Mouse (Mus musculus) left cerebral cortex, postnatal 4 days (tissue): ENCODE measurements around the gene Colgalt2. TPM values are rescaled to one million over a fixed set of nuclear protein-coding genes. Genes with fewer than 3 reads are reported as not detected.

Experiments used
- DNase-seq: peaks from one replicate; pipeline ENCODE4 v3.0.0-alpha.2; 2022
- intact Hi-C: fragments of 180-260 bp; cut with DNase I; formaldehyde crosslinking; loops from one replicate; pipeline ENCODE4 v1.15.1; 2025
- total RNA-seq, 2 experiments: library from RNA; stranded (reverse); gene quantifications; 2 replicates each; pipeline ENCODE4 v1.2.3; 2021

The Colgalt2 gene
- total RNA-seq, 2 experiments from 2014 or later, result 6.7 to 8.1 TPM

DNA sequence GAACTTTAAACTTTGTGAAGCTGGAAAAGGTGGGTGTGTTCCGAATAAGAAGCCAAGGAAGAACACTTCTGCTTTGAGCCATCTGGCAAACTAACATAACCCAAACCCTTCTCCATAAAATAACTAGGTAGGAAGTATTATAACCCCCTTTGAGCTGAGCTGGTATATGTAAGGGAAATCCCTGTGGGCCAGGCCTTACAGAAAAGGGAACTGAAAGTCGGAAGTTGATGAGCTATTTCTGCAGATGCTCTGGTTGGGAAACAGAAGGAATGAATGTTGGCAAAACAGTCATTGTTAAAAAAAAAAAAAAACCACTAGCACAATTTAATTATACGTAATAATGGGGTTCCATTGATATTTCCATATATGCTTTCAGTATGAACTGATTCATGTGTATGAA, 129.1 kb downstream of the Colgalt2 start:
- intact Hi-C loops, result loop anchor here (10.0 kb wide), 1 partner anchor 316 kb away; no protein-coding TSS in a partner anchor
- no peak for DNase-seq

DNA sequence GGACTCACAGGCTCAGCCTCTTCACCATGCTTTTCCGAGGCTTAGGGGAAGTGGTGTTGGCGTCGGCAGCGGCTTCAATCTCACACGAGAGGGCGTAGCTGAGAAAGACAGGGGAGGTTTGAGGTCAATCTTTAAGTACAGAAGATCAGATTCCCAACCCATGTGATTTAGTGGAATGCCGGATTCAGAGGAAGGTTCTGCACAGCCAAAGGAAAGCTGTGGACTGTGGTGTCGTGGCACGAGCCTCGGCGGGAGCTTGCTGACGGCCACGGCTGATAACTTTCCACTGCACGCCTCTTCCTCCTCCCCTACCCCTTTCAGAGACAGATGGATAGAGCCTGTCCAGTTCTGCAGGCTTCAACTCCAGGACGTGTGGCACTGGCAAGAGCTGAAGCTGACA, 131.9 kb downstream of the Colgalt2 start:
- DNase-seq, result no peak
- intact Hi-C loops, result loop anchor here (10.0 kb wide), 1 partner anchor 93 kb away; no protein-coding TSS in a partner anchor

DNA sequence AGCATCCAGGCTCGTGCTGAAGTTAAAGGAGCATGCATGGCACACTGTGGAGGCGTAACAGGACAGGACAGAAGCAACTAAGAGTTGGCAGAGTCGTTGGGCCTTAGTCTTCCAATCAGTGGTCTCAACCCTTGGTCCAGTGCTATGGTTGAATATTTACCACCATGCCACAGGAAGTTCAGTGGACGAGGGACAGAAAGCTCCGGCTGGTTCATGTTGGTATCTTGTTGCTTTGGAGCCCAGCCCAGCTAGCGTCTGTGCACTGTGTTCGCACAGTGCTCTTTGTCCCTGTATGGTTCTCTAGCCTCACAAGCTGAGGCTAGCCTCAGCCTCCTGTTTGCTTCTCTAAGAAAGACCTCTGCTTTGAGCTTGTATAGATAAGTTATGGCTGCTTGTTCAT, 134.9 kb downstream of the Colgalt2 start:
- DNase-seq, result no peak
- intact Hi-C loops, result loop anchor here (10.0 kb wide), 1 partner anchor 90 kb away; no protein-coding TSS in a partner anchor

DNA sequence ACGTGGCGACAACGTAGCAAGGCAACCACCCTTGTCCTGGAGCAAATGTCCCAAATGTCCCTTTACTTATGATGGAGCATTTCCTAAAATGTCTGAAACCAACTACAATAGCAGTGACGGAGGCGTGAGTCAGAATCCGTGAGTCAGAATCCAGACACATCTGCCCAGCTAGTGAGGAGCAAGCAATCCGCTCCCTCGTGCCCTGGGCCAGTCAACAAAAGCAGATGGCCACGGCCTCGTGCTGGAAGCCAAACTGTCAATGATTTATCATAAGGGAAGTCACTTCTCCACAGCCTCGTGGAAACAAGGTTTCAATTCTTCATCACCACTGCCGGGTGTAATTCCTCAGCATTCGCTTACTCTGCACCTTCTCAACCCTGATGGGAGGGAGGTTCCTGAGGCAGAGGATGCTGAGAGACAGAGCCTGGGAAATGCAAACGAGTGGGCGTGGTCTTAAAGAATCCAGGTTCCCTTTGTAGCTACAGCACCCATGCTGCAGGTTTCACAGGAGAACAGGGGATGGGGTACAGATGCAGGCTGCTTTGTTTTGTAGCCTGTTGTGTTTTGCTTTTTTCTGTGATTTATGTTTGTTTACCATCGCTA, 136.9 kb downstream of the Colgalt2 start:
- DNase-seq, result no peak
- intact Hi-C loops, result loop anchor here (10.0 kb wide), 1 partner anchor 88 kb away; no protein-coding TSS in a partner anchor

DNA sequence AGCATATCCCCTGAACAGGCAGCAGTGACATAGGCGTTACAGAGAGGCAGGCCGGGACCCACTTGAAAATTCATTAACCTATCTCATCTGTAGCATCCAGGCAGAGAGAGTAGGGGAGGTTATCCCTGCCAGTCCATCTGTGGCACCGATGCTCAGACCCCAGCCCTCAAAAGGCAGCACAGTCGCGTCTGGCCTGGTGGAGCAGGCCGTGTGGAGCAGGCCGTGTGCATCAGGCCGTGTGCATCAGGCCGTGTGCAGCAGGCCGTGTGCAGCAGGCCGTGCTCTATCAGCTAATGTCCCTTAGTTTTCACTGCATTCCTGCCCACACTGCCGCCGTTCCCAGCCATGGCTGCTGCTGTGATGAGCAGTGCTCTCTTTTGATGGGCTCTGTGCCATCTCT, 137.6 kb downstream of the Colgalt2 start:
- intact Hi-C loops, result loop anchor here (10.0 kb wide), 1 partner anchor 88 kb away; no protein-coding TSS in a partner anchor
- DNase-seq, result no peak

DNA sequence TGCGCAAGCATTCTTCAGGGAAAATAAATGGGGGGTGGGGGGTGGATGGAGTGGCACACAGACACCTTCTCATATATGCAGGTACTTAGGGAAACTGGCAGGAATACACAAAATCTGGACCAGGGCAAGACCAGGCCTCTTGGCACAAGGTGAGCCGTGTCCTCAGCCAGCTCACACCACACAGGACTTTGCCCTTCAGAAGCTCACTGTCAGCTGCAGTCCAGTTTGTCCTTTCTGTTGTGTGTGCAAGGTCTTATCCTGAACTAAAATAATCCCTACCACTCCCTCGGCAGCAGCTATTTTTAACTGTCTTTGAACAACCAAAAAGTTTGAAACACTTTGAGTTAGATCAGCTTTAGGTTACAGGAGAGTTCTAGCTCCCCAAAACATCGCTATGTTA, 139.2 kb downstream of the Colgalt2 start:
- DNase-seq, result no peak
- intact Hi-C loops, result loop anchor here (10.0 kb wide), 1 partner anchor 86 kb away; no protein-coding TSS in a partner anchor

DNA sequence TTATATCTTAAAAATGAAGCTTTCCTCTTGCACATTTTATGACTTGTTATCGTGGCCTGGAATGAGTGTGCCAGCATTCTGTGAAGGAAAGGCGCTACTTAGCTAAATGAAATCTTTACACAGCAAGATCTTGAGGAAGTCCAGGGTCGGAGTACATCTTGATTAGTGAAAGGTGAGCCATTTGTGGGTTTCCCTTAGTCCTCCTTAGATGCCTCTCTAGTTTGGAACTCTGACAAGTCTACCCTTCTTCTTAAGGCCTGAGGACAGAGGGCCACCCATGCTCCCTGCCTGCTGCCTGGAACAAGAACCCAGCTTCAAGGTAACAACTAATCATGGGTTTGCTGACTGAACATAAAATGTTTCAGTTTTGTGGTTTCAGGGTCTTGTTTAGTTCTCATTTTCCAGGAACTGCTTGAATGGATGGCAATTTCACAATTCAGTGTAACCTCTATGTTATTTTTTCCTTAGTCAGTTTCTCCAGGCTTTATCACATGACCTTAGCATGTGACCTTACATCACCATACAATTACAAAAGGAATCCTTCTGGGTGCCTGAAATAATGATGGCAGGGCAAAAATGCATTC, 140.8 kb downstream of the Colgalt2 start:
- intact Hi-C loops, result no loop called here

DNA sequence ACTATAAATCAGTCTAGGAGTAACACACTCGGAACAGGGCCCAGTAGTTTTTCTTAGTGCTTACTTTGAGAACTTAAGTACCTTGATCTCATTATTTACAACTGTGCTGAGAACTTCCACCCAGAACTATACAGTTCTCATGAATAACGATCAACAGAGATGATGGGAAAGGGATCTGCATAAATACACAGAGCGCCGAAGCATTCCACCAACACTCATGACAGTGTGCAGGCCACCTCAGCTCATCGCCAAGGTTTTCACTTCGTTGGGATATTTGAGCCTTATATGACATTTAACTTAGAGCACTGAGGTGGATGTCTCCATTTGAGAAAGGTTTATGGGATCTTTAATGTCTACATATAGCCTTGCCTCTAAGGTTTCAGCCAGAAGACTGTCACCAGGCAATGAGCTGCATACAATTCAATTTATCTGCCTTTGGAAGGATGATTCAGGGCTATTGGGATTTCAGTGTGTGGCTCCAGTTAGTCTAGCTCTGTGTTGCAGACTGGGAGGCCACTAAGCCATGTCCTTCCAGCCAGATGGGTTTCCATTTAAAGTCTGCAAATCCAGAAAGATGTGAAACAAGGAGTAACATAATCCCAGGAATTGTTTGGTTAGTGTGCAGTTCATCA, 143.2 kb downstream of the Colgalt2 start:
- no peak for DNase-seq
- intact Hi-C loops, result no loop called here

More for the DNA sequence above, 140.8 kb downstream of the Colgalt2 start:
- DNase-seq, result no peak

DNA sequence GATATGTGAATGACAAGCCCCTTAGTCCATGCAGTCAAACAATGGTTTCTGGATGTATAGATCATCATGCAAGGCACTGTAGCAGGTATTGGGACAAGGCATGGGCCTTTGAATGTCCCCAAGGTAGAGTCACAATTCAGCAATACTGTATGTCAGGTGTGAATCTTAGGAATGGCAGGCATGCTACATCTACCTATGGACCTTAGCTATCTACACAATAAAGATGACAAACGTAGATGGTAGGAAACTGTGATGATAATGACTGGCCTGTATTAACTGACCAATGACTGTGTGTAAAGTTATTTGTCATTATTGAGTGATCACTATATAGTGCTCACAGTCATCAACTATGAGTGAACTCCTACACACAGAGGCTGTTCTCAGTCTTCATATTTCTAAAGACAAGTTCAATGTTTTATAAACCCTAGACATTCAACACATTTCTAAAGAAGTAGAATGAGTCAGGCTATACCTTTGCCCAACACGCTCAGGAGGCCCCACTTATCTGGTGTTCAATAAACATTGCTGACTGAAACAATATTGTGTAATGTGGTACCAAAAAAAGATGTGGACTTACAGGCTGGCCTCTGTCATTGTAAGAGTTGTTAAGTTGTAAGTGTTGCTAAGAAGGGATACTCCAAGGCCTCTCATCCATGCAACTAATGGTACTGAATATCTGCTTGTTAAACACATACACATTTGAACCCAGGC, 144.0 kb downstream of the Colgalt2 start:
- DNase-seq, result no peak
- intact Hi-C loops, result no loop called here

DNA sequence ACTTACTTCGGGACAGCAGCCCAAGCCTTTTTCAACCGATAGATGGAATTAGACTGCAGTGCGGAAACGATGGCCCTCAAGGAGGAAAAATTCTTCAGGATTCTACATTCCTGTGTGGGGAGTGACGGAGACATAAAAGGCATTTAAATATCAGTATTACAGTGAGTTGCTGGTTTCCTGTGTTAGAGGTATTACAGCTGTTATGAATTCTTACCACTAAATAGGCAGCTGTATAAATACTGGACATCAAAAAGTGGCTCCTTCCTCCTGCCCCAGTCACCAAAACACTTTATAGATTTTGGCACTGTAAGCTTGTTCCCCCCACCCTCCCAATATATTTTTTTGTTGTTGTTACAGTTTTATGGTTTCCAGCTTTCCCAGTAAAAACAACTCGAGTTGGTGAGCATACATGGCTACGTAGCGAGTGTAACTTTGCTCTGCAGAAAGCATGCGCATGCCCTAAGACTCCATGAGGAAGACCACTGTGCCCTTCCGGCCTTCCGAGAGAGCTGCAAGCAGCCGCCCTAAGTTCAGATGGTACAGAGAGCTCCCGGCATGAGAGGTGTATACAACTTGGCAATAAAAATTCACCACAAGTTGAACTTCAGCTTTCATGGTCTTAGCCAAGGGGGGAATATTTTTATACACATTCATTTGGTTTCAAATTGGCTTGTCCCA, 149.6 kb downstream of the Colgalt2 start:
- no peak for DNase-seq
- intact Hi-C loops, result no loop called here

DNA sequence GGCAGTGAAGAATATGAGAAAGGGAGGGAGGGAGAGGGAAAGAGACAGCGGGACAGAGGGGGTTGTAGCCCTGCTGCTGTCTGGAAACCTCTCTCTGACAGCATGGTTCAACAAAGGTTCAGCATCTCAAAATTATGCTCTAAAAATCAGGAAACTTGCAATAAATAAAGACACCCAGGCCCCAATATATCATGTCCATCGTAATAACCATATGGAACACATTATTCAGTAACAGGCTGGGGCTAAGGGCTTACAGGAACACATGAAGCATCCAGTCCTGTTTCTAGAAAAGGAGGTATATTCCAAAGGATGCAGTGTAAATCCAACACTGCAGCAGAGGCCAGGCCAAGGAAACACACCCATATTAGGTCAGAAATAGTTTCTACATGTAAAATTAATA, 150.9 kb downstream of the Colgalt2 start:
- no peak for DNase-seq
- intact Hi-C loops, result no loop called here

DNA sequence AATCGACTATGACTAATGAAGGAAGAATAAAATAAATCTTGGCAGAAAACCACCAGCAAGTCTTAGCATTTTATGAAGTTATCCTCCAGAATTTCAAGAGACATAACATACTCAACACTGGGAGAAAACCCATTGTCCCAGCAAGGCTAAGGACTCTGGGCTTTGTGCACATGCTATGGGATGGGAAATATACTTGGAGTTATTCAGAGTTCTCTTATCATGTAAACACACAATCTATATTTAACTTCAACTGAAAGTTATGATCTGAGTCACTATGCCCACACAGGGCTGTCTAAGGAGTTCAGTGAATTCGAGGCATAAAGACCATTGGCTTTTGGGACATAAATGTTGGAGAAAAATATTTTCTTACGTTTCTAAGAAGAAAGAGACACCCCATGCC, 151.3 kb downstream of the Colgalt2 start:
- DNase-seq, result no peak
- intact Hi-C loops, result no loop called here

DNA sequence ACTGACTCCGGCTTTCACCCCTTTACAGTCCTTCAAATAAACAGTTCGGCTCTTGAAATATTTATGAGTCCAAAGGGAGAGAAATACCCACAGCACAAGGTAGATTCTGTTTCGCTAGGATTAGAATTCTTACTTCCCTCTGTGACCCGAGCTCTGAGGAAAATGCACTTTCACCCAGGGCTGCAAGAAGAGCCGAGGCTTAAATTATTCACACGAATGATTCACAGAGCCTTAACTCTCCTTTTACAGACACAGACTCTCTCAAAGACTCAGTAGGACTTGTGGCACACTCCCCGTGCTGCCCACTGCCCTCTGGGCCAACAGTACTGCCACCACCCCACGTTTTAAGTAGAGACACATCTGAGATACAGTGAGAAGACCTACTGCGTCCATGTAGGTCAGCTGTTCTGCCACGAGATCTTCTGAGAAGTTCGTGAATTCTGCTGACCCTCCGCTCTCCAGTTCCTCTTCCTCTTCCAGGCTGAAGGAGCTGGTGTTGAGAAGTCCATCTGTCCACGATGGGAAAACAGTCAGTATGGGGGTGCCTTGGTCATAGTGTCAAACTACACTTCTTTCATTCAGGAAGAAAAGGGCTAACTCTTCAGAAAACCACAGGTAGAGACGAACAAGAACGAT, 154.4 kb downstream of the Colgalt2 start:
- intact Hi-C loops, result no loop called here
- DNase-seq, result no peak

DNA sequence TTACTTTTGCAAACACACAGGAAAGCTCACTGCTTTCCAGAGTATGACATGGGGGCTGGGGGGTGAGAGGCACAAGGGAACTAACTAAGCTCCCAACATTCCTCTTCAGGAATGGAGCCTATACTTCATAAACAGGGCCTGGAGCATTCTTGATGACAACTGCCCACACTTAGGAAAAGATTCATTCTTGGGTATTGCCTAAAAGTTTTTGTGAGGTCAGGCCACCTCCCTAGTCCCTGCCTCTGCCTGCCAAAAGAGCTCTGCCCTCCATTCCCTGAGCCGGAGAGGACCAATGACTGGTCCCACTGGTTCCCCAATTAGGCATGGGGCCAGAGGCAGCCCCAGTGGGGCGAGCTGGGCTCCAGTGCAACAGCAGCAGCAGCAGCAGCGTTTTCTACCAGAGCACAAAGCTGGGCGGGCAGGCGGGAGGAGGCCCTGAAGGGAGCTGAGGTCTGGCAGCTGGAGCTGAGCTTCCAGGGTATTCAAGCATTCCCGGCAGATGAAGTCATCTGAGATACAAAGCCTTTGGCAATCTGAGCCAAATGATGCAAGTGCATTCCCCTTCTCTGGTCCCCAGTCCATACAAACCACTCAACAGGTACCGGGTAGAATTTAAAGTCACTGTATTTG, 156.4 kb downstream of the Colgalt2 start:
- intact Hi-C loops, result no loop called here
- DNase-seq, result peak; percentile 69

DNA sequence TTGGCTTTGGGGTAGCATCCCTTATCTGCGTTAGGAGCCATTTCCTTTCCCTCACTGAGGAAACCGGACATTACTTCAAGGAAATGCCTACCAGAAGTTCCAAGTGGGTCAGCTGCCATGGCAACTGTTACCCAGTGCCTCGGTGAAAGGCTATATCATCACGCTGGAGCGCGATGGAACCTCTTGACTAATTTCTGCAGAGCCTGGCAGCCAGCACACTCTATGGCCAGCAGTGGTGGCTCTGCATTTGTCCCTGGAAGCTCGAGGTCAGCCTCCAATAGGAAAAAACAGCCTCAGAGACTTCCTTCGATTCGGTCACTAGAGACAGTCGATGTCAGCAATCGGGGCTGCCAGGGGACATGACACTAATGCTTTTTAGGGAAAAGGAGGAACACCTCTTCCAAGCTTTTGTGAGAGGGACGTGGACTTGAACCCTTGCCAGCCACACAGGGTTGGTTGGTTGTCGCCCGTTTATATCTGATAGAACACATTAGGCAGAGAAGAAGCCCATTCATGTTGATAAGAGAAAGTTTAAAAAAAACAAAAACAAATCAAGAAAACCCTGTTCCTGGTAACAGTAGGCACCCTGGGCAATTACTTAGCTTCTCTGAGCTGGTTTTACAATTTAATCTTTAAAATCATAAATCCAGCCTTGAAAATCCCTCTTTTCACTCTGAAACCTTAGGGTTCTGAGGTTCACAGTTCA, 157.1 kb downstream of the Colgalt2 start:
- DNase-seq, result peak; percentile 37
- intact Hi-C loops, result no loop called here
